Mouse (Mus musculus): ENCODE data around the gene Thtpa.

GRCm38 (mm10) chr14:55076956-55077355, 17.6 kb upstream of the Thtpa start:
- TF ChIP-seq POLR2A (IDR thresholded peaks at IDR 0.05; ENCODE audit: insufficient read length, low read depth) (no peak), E2F4 (IDR thresholded peaks at IDR 0.05; ENCODE audit: insufficient read depth) (no peak), MYOG (IDR thresholded peaks at IDR 0.05; ENCODE audit: control insufficient read depth in 1 of 3, insufficient read depth in 1 of 3, insufficient read length in 2 of 3, low read depth in 2 of 3) (no peak)

Measured in myocyte (in vitro differentiated cells).